Mouse (Mus musculus) liver, embryonic 14.5 days (tissue): ENCODE measurements at regions not wholly inside any gene's neighbourhood (a gene's known extent, or its start where the extent isn't known, plus 50 kb on each side); places are given as distances from the start of the nearest gene placed in this dataset.

ENCODE experiments used
- ATAC-seq: fragments of 200-750 bp; cut with Nextera tagmentation; 2 replicates; pipeline ENCODE4 v1.8.0; 2017; ENCODE audit warnings: moderate number of reproducible peaks, mild to moderate bottlenecking, moderate library complexity; ENCODE audit not compliant: insufficient read depth
- DNase-seq, 3 experiments: peaks; one replicate each; pipeline ENCODE4 v3.0.0-alpha.2; 2012 to 2013; ENCODE audit warnings: low read depth in 3 of 3, low spot score in 3 of 3
- H3K27ac ChIP-seq: fragments of 300-500 bp; sonication (generic); 2 replicates; pipeline ENCODE4 v1.5.1; 2014; ENCODE audit warnings: moderate library complexity, mild to moderate bottlenecking, control low read depth, inconsistent platforms
- H3K27me3 ChIP-seq: fragments of 300-500 bp; sonication (generic); 2 replicates; pipeline ENCODE4 v1.6.1; 2014; ENCODE audit warnings: mild to moderate bottlenecking, low read length, moderate library complexity; ENCODE audit not compliant: control insufficient read depth, insufficient read depth
- H3K36me3 ChIP-seq: fragments of 300-500 bp; sonication (generic); replicated peaks from 2 replicates; pipeline ENCODE4 v1.6.1; 2014; ENCODE audit warnings: low read depth; ENCODE audit not compliant: control insufficient read depth, insufficient read depth
- H3K4me1 ChIP-seq, 2 experiments: fragments of 200-500 bp in 1 of 2; fragments of 300-500 bp in 1 of 2; sonication (generic) in 1 of 2; replicated peaks; 2 replicates each; pipeline ENCODE4 v1.6.1; 2012 to 2014; ENCODE audit warnings: antibody characterized with exemption in 1 of 2, inconsistent platforms in 1 of 2, low read length in 1 of 2; ENCODE audit not compliant: control insufficient read depth in 2 of 2, insufficient read depth in 2 of 2
- H3K4me2 ChIP-seq: fragments of 300-500 bp; sonication (generic); 2 replicates; pipeline ENCODE4 v1.6.1; 2014; ENCODE audit warnings: low read depth, mild to moderate bottlenecking, control low read depth, moderate library complexity
- H3K4me3 ChIP-seq, 2 experiments: fragments of 200-500 bp in 1 of 2; fragments of 300-500 bp in 1 of 2; sonication (generic) in 1 of 2; 2 replicates each; pipeline ENCODE4 v1.5.1; 2012 to 2014; ENCODE audit warnings: low read depth in 2 of 2, low read length in 2 of 2, mild to moderate bottlenecking in 2 of 2, control low read depth in 1 of 2, inconsistent platforms in 1 of 2, moderate library complexity in 1 of 2; ENCODE audit not compliant: insufficient read depth in 1 of 2
- H3K9ac ChIP-seq: fragments of 300-500 bp; sonication (generic); replicated peaks from 2 replicates; pipeline ENCODE4 v1.6.1; 2014; ENCODE audit warnings: mild to moderate bottlenecking, control low read depth, moderate library complexity
- H3K9me3 ChIP-seq: fragments of 300-500 bp; sonication (generic); 2 replicates; pipeline ENCODE4 v1.6.1; 2016; ENCODE audit warnings: low read length, mixed read lengths; ENCODE audit not compliant: control insufficient read depth
- CTCF ChIP-seq: IDR thresholded peaks from 2 replicates; pipeline ENCODE4 v1.5.1; 2016; ENCODE audit warnings: antibody characterized with exemption, low read depth, control low read depth
- EP300 ChIP-seq: IDR thresholded peaks from 2 replicates; pipeline ENCODE4 v1.6.1; 2016; ENCODE audit warnings: antibody characterized with exemption, low read depth
- WGBS: fragments of 180-500 bp; shearing (Covaris S2); extraction: QIAGEN DNeasy Blood & Tissue Kit; methylation state at CpG from one replicate; pipeline ENCODE4 v1.1.7; 2014; ENCODE audit not compliant: insufficient replicate concordance; 5-methylcytosine and 5-hydroxymethylcytosine counted together

DNA sequence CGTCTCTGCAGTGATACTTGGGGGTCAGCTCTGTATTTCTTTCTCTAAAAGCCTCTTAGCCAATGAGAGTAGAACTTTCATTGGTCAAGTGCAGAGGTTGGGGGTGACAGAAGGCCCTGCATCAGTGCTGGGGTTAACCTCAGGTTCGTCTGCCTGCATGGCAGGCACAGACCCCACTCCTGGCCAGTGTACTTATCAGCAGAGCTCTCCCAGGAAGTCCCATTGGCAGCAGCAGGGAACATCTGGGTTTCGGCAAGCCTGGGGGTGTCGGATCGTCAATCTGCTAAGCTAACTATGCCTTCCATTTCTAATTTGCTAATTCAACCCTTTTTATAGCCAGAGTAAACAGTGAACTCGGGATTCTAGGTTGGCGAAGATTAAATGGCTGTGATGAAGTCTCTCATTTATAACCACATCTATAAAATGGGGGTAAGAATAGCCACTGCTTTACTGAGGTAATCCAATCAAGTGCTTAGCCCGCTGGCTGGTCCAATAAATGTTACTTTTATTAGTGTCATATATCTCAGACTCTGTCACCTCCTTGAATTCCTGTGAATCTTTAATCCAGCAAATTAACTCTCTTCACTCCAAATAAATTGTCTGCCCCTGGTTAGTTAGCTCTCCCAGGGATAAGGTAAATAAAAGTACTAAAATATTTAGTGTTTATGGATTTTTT lies 135.5 kb upstream of the Mrps10 start:
- no peak for TF ChIP-seq EP300
- TF ChIP-seq CTCF, result no peak
- Histone ChIP-seq H3K27me3 (no peaks in the 10 kb centered on the region), H3K4me2 (no peak overlapping the region), H3K9ac (no peak overlapping the region), H3K27ac (no peak overlapping the region), H3K9me3 (no peaks in the 10 kb centered on the region), H3K4me1 (no peaks in the 10 kb centered on the region), H3K36me3 (no peaks in the 10 kb centered on the region), H3K4me3 (no peak overlapping the region)
- 59% methylated on average over 8 of the region's 8 CpGs for WGBS
- ATAC-seq, result no peak
- DNase-seq, result no peak

- H3K27ac ChIP-seq, result no peak overlapping the region
- no peaks in the 10 kb centered on the region for H3K4me1 ChIP-seq
- ATAC-seq, result no peak
- H3K27me3 ChIP-seq, result no peaks in the 10 kb centered on the region
- no peaks in the 10 kb centered on the region for H3K9me3 ChIP-seq
- WGBS, result 83% methylated on average over 9 of the region's 10 CpGs
- H3K4me3 ChIP-seq, result no peak overlapping the region
- H3K4me2 ChIP-seq, result no peak overlapping the region
- no peak overlapping the region for H3K9ac ChIP-seq
- no peak for DNase-seq
- no peaks in the 10 kb centered on the region for H3K36me3 ChIP-seq
- TF ChIP-seq CTCF (peak; percentile 65), EP300 (no peak)
Observed at GRCm38 (mm10) chr17:47230715-47231114, 138.0 kb upstream of the Mrps10 start.

DNA sequence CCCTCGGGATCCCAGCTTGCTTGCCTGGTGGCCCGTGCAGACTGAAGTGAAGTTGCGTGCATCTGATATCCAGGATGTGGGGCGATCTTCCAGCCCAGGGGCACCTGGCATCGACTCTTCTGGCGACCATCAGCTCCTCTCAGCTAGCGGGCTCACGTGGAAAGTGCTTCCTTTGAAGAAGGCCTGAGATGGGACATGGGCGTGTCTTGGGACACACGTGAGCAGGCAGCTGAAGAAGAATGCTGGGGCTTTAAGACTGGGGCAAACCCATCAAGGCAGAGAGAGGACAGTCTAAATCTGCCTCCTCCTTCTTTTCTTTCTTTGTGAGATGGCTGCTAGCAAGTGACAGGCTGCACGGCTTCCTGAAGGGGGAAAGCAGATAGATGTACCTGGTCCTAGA lies 142.3 kb upstream of the Mrps10 start:
- WGBS, result 67% methylated on average over 11 of the region's 11 CpGs
- no peaks in the 10 kb centered on the region for H3K36me3 ChIP-seq
- ATAC-seq, result no peak
- no peak overlapping the region for H3K9ac ChIP-seq
- DNase-seq, result no peak
- no peaks in the 10 kb centered on the region for H3K9me3 ChIP-seq
- H3K4me2 ChIP-seq, result no peak overlapping the region
- peaks cover 0 to 3% of the 10 kb centered on the region in 2 experiments; a peak in 2 of 4 replicates for H3K4me1 ChIP-seq
- TF ChIP-seq CTCF (no peak), EP300 (no peak)
- no peak overlapping the region for H3K27ac ChIP-seq
- H3K4me3 ChIP-seq, result no peak overlapping the region
- H3K27me3 ChIP-seq, result no peaks in the 10 kb centered on the region

DNA sequence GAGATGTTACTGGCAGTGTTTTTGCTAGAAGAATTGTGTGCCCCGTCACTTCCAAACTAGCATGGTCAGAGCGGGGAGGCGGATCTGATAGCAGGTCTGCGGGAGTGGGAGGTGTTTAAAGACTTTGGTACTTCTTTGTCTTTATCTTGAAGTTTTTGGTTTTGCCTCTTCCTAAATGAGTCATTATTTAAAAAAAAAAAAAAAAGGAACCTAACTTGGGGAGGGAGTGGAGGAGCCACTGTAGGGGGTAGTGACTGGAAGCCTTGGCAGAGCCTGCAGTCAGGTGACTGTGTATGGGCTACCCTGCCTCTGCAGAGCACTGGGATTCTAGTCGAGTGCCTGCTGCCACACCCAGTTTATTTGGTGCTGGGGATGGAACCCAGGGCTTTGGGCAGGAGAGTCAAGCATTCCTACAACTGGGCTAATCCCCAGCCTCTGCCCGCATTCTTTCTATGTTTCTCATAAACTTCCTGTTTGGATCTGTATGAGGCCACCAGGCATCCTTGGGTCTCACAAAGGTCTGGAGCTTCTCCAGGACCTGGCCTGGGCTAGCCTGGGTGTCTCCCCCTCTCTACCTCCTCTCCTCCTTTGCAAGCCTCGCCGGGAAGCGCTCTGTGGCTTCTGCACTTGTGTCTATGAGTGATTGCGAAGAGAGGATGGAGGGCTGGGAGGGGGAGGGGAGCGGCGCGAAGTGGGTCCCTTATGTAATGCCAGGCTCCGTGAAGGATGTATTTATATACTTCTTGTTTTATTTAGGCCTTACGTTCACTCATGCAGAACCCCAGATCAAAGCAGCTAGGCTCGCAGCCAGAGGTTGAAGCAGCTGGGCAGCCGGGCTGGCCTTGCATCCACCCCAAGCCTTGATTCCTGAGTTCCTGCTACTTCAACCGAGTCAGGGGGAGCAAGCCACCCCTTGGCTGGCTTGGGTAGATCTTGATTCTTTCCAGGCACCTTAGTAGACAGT lies 143.1 kb upstream of the Mrps10 start:
- no peak overlapping the region for H3K9ac ChIP-seq
- no peaks in the 10 kb centered on the region for H3K9me3 ChIP-seq
- TF ChIP-seq CTCF, result no peak
- TF ChIP-seq EP300, result no peak
- no peak overlapping the region for H3K4me3 ChIP-seq
- no peak overlapping the region for H3K4me2 ChIP-seq
- peak in 1 of 3 experiments; percentile 13 for DNase-seq
- no peaks in the 10 kb centered on the region for H3K27me3 ChIP-seq
- no peak overlapping the region for H3K27ac ChIP-seq
- WGBS, result 29% methylated on average over 18 of the region's 18 CpGs
- H3K36me3 ChIP-seq, result no peaks in the 10 kb centered on the region
- peaks cover 0 to 3% of the 10 kb centered on the region in 2 experiments; a peak in 2 of 4 replicates for H3K4me1 ChIP-seq
- no peak for ATAC-seq

DNA sequence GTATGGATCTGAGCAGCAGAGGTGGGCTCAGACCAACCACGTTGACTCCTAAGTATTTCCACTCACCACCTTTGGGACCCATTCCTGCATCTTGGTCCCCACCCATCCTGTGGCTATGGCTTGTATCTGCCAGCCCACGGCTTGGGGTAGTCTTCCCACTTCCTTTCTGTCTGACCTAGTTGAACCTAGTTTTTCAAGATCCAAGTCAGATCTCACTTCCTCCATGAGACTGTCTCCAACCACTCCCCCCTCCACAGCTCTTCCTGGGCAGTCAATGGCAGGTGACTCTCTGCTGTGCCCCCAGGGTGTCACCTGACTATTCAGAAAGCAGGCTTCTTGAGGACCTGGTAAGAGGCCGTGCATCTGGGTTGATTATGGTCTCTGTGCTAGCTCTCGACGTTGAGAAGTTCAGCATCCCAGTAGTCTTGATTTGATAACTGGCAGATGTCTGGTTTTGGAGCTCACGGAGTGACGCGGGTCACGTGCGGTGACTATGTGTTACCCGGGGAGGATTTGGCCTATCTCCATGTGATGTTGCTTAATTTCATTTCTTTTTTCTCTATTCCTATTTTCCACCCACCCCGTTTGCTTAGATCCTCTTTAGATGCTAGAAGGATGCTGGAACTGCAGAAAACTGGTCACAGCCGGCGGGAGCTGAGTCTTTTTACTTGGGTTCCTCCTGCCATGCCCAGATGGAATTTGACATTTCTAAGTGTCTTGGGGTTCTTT lies 147.5 kb upstream of the Mrps10 start:
- WGBS, result 62% methylated on average over 14 of the region's 14 CpGs
- Histone ChIP-seq H3K4me1 (peaks cover 0 to 3% of the 10 kb centered on the region in 2 experiments; a peak in 2 of 4 replicates), H3K4me3 (no peak overlapping the region), H3K4me2 (no peak overlapping the region), H3K9ac (no peak overlapping the region), H3K36me3 (no peaks in the 10 kb centered on the region), H3K9me3 (no peaks in the 10 kb centered on the region), H3K27ac (no peak overlapping the region), H3K27me3 (no peaks in the 10 kb centered on the region)
- no peak for TF ChIP-seq CTCF
- TF ChIP-seq EP300, result no peak
- no peak for ATAC-seq
- DNase-seq, result no peak
